Mouse (Mus musculus) C2C12 (cell line): ENCODE data around the gene Zc3h12a.

ENCODE experiments used
- CTCF ChIP-seq: IDR thresholded peaks from one replicate; pipeline ENCODE4 v1.5.1; 2011; ENCODE audit not compliant: control insufficient read depth, insufficient read depth, insufficient read length
- MAX ChIP-seq: IDR thresholded peaks from one replicate; pipeline ENCODE4 v1.6.1; 2011; ENCODE audit warnings: mild to moderate bottlenecking, control low read depth

GRCm38 (mm10) chr4:125157322-125157721, 29.7 kb upstream of the Zc3h12a start:
- TF ChIP-seq CTCF (no peak), MAX (no peak)
